Comparison of ENCODE assay signal across 8 mouse cellular contexts in genomic region chr6:99519806-99520675, GRCm38 (mm10). TPM values are rescaled to one million over a fixed set of nuclear protein-coding genes. Genes with fewer than 3 reads are reported as not detected.
DNase-seq lines count a peak whose midpoint lies in the region; ATAC-seq and TF ChIP-seq lines count a peak whose summit lies in the region.

No protein-coding gene starts in this region.

- H3K36me3 ChIP-seq in embryonic facial prominence, embryonic 11.5 days (replicated peaks; ENCODE audit: control insufficient read depth, insufficient read depth, low read depth, low read length): no peaks in the 10 kb centered on the region
- no peaks in the 10 kb centered on the region for H3K36me3 ChIP-seq in heart, embryonic 13.5 days
- no peaks in the 10 kb centered on the region for H3K36me3 ChIP-seq in kidney, embryonic 16.5 days (ENCODE audit: insufficient read depth, low read length)
- no peaks in the 10 kb centered on the region for H3K36me3 ChIP-seq in small intestine, adult 2 months (ENCODE audit: control insufficient read depth, insufficient read depth, low read length)

- in situ Hi-C loops in Patski (cut with MboI; ENCODE audit: low pct_unique_long_range_greater_than_20kb): loop anchor here (5.0 kb wide), 1 partner anchor 53 kb away; no protein-coding TSS in a partner anchor

- WGBS in embryonic facial prominence, embryonic 11.5 days: 1% methylated on average over 36 of the region's 38 CpGs
- 6% methylated on average over 38 of the region's 38 CpGs for WGBS in heart, embryonic 13.5 days
- WGBS in kidney, embryonic 16.5 days: 4% methylated on average over 24 of the region's 38 CpGs
- WGBS in small intestine, adult 2 months: 6% methylated on average over 38 of the region's 38 CpGs

- no peaks in the 10 kb centered on the region for H3K27me3 ChIP-seq in Patski
- no peaks in the 10 kb centered on the region for H3K27me3 ChIP-seq in embryonic facial prominence, embryonic 11.5 days (ENCODE audit: control insufficient read depth, insufficient read depth, low read length)
- H3K27me3 ChIP-seq in heart, embryonic 13.5 days (replicated peaks): no peaks in the 10 kb centered on the region
- H3K27me3 ChIP-seq in kidney, embryonic 16.5 days (ENCODE audit: insufficient read depth, low read length): no peaks in the 10 kb centered on the region
- no peaks in the 10 kb centered on the region for H3K27me3 ChIP-seq in small intestine, adult 2 months (ENCODE audit: control insufficient read depth, insufficient read depth, low read length)

- H3K4me2 ChIP-seq in embryonic facial prominence, embryonic 11.5 days (ENCODE audit: low read depth, low read length): peak overlapping the region; percentile 78
- peak overlapping the region; percentile 84 for H3K4me2 ChIP-seq in heart, embryonic 13.5 days
- H3K4me2 ChIP-seq in kidney, embryonic 16.5 days (replicated peaks; ENCODE audit: low read depth, low read length): peak overlapping the region; percentile 72

- POLR2A ChIA-PET in Patski (lab: Charles Lee): interaction anchor here (0.5 to 1.5 kb wide), 8 partner anchors 9 to 997 kb away, joined by 3 to 5 read pairs (median 4); no protein-coding TSS in a partner anchor

- DNase-seq in 416B (ENCODE audit: low read depth): peak; percentile 55
- DNase-seq in Patski (ENCODE audit: low read depth, low spot score): no peak
- DNase-seq in embryonic facial prominence, embryonic 11.5 days (ENCODE audit: low spot score): peak; percentile 49
- peak; percentile 28 for DNase-seq in lung, postnatal 14 days

- peak overlapping the region; percentile 99 for H3K27ac ChIP-seq in embryonic facial prominence, embryonic 11.5 days (replicated peaks; ENCODE audit: low read depth, low read length)
- H3K27ac ChIP-seq in heart, embryonic 13.5 days (replicated peaks): peak overlapping the region; percentile 100
- H3K27ac ChIP-seq in kidney, embryonic 16.5 days (ENCODE audit: low read length): peak overlapping the region; percentile 100
- peak overlapping the region; percentile 64 for H3K27ac ChIP-seq in small intestine, adult 2 months (ENCODE audit: insufficient read depth, low read depth, low read length)

- no peak for TF ChIP-seq CTCF in Patski (IDR thresholded peaks at IDR 0.05)
- TF ChIP-seq CTCF in small intestine, adult 2 months (IDR thresholded peaks at IDR 0.05; ENCODE audit: extremely low read depth, insufficient read length, insufficient replicate concordance, low read depth, low read length): no peak

- TF ChIP-seq POLR2A in small intestine, adult 2 months (IDR thresholded peaks at IDR 0.05; ENCODE audit: low read depth, low read length): no peak

- H3K4me1 ChIP-seq in embryonic facial prominence, embryonic 11.5 days (ENCODE audit: control insufficient read depth, insufficient read depth, low read length): no peaks in the 10 kb centered on the region
- peaks cover 19% of the 10 kb centered on the region for H3K4me1 ChIP-seq in heart, embryonic 13.5 days
- peaks cover 16% of the 10 kb centered on the region for H3K4me1 ChIP-seq in kidney, embryonic 16.5 days (ENCODE audit: insufficient read depth, low read length)
- no peaks in the 10 kb centered on the region; the same call in 1 of the 2 replicates for H3K4me1 ChIP-seq in small intestine, adult 2 months (ENCODE audit: control insufficient read depth, insufficient read depth, insufficient read length, low read length)

- peak overlapping the region; percentile 94 for H3K9ac ChIP-seq in embryonic facial prominence, embryonic 11.5 days (replicated peaks; ENCODE audit: low read length)
- H3K9ac ChIP-seq in heart, embryonic 13.5 days: peak overlapping the region; percentile 98
- H3K9ac ChIP-seq in kidney, embryonic 16.5 days (replicated peaks; ENCODE audit: low read length): peak overlapping the region; percentile 93

- H3K4me3 ChIP-seq in embryonic facial prominence, embryonic 11.5 days (ENCODE audit: low read depth, low read length): peak overlapping the region; percentile 82
- H3K4me3 ChIP-seq in heart, embryonic 13.5 days: peak overlapping the region; percentile 94
- peak overlapping the region; percentile 55 for H3K4me3 ChIP-seq in kidney, embryonic 16.5 days (ENCODE audit: low read length)
- H3K4me3 ChIP-seq in small intestine, adult 2 months (ENCODE audit: low read depth, low read length): peak overlapping the region; percentile 90

- CTCF ChIA-PET in Patski (lab: Charles Lee): no interaction called here

- no peaks in the 10 kb centered on the region for H3K9me3 ChIP-seq in embryonic facial prominence, embryonic 11.5 days (replicated peaks; ENCODE audit: control insufficient read depth, low read length)
- no peaks in the 10 kb centered on the region for H3K9me3 ChIP-seq in heart, embryonic 13.5 days
- H3K9me3 ChIP-seq in kidney, embryonic 16.5 days (ENCODE audit: low read length): no peaks in the 10 kb centered on the region

- peak; percentile 33 for ATAC-seq in Patski
- 0 out of 2 replicates have a peak, but pooled peaks have one; percentile 1 for ATAC-seq in embryonic facial prominence, embryonic 11.5 days (replicated peaks; ENCODE audit: insufficient number of reproducible peaks, low FRiP score, low TSS enrichment, low read depth)
- no peak for ATAC-seq in heart, embryonic 13.5 days (ENCODE audit: extremely low read depth, insufficient number of reproducible peaks, low FRiP score, low TSS enrichment)
- ATAC-seq in kidney, embryonic 16.5 days (ENCODE audit: low FRiP score, low TSS enrichment): no peak
- no peak for ATAC-seq in activated CD4-positive, CD25-positive, alpha-beta regulatory T cell, adult 4 months

RNA-seq across cellular contexts. Expression of gene Foxp1, which starts 2.5 kb away (rescaled TPM):
- 39.3 TPM for polyA plus RNA-seq in Patski (2021)
- polyA plus RNA-seq in embryonic facial prominence, embryonic 11.5 days (2014; fragmentation: Nextera tagmentation; extraction: Ambion mirVana): 135 and 148 TPM in 2 replicates
- polyA plus RNA-seq in heart, embryonic 13.5 days (2015; fragmentation: Nextera tagmentation; extraction: Ambion mirVana): 71.7 and 75.9 TPM in 2 replicates
- polyA plus RNA-seq in kidney, embryonic 16.5 days (2015; fragmentation: Nextera tagmentation; extraction: Ambion mirVana): 36.4 and 37.2 TPM in 2 replicates
- 26.8 and 52.2 TPM in 2 replicates for polyA plus RNA-seq in small intestine, adult 2 months (2012; rRNA removed)
- polyA plus RNA-seq in activated CD4-positive, CD25-positive, alpha-beta regulatory T cell, adult 4 months (2017; shearing (Covaris generic)): 100 to 1,000 TPM; 210 to 217 TPM

Comparison
In these comparisons a context has a peak if more than half of its experiments do, and no peak if none do; other contexts are left out.
1. ATAC-seq: peak in Patski (single experiment) and embryonic facial prominence, embryonic 11.5 days (single experiment); none in heart, embryonic 13.5 days (single experiment), kidney, embryonic 16.5 days (single experiment) and activated CD4-positive, CD25-positive, alpha-beta regulatory T cell, adult 4 months (single experiment).
2. Peak in every context shown above with its lines, with median percentiles within 50 percentile points of each other: H3K27ac ChIP-seq, H3K4me2 ChIP-seq, H3K4me3 ChIP-seq and H3K9ac ChIP-seq.